In genomic region chrX:143313166-143313565, GRCm38 (mm10) we compare ENCODE assay signal across 26 mouse cellular contexts.
"Had no signal": no experiment of that assay in that cellular context is flagged by ENCODE, and none has a peak within 500 bp of the region (broad histone marks: within the 10 kb centered on the region; RNA-seq: fewer than 3 reads in every experiment).

No protein-coding gene starts in this region.

- H3K4me3 ChIP-seq: gastrocnemius, adult 2 months; heart, embryonic 10.5 days; heart, embryonic 12.5 days; intestine, embryonic 15.5 days; layer of hippocampus, adult 2 months; left cerebral cortex, adult 2 months; limb, embryonic 10.5 days; limb, embryonic 12.5 days; liver, embryonic 13.5 days; liver, embryonic 15.5 days had no signal

- H3K4me2 ChIP-seq: heart, embryonic 12.5 days; hindbrain, embryonic 14.5 days; intestine, embryonic 15.5 days; limb, embryonic 12.5 days; liver, embryonic 11.5 days; liver, embryonic 13.5 days; liver, embryonic 15.5 days had no signal

- H3K36me3 ChIP-seq: heart, embryonic 10.5 days; heart, embryonic 12.5 days; intestine, embryonic 15.5 days; limb, embryonic 10.5 days; limb, embryonic 12.5 days; liver, embryonic 13.5 days; liver, embryonic 15.5 days had no signal

- H3K9me3 ChIP-seq: heart, embryonic 10.5 days; heart, embryonic 12.5 days; intestine, embryonic 15.5 days; limb, embryonic 10.5 days; limb, embryonic 12.5 days; liver, embryonic 13.5 days; liver, embryonic 15.5 days had no signal

- H3K27ac ChIP-seq: gastrocnemius, adult 2 months; heart, embryonic 10.5 days; hindbrain, embryonic 14.5 days; intestine, embryonic 15.5 days; layer of hippocampus, adult 2 months; left cerebral cortex, adult 2 months; limb, embryonic 10.5 days; limb, embryonic 12.5 days; liver, embryonic 13.5 days; liver, embryonic 15.5 days had no signal

- ATAC-seq: hindbrain, embryonic 16.5 days; inflammation-experienced regulatory T-cells, adult 6 months; intestine, embryonic 15.5 days; intestine, postnatal 0 days had no signal

- H3K4me1 ChIP-seq: heart, embryonic 10.5 days; heart, embryonic 12.5 days; intestine, embryonic 15.5 days; limb, embryonic 10.5 days; limb, embryonic 12.5 days; liver, embryonic 13.5 days; liver, embryonic 15.5 days had no signal

- H3K27me3 ChIP-seq: heart, embryonic 12.5 days; intestine, embryonic 15.5 days; liver, embryonic 13.5 days; liver, embryonic 15.5 days had no signal

- DNase-seq: gastrocnemius, adult 2 months; gastrocnemius, postnatal 10 days; gastrocnemius, postnatal 25 days; heart, adult 18-20 months; heart, postnatal 10 days; heart, postnatal 36 days; kidney, adult 18-20 months; kidney, adult 8-10 months; kidney, postnatal 10 days; kidney, postnatal 25 days; kidney, postnatal 4 days; liver; liver, embryonic 13.5 days had no signal

- H3K9ac ChIP-seq: heart, embryonic 12.5 days; hindbrain, embryonic 14.5 days; intestine, embryonic 15.5 days; limb, embryonic 12.5 days; liver, embryonic 13.5 days; liver, embryonic 15.5 days had no signal
